Mouse (Mus musculus): ENCODE results near the gene Rnf8.

The Rnf8 gene

DNA sequence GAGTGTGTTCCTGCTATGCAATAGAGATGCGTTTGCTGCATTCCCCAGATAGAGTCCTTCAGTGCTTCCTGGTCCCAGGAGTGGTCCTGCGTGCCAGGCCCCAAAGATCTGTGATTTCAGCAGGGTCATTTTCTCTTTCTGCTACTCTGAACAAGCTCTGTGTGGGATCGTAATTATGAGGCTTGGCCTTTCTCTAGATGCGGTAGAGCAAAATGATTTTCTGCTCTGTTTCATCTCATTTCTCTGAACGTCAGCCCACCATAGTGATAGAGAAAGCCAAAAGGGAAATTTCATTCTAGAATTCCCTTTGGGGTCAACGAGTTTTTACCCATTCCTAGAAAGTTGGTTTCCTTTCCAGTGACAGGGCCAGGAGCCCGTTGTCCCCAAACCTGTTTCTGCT, 67.7 kb downstream of the Rnf8 start:
- DNase-seq, result no peak

DNA sequence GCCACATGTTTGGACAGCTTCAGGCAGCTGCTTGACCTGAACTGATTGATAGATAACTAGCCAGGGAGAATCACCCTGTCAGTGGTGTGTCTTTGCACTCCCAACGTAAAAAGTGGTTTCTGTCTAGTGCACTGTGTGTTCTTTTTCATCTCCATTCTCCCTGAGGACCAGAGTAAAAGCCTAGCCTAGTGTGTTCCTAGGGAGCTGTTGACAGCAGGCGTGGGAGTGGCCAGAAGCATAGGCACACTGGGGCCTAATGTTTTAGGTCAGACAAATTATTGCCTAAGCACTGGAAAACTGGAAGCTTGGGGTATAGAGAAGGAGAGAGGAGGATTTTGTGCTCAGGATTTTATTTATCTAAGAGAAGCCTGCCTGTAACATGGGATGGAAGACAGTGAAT, 68.5 kb downstream of the Rnf8 start:
- no peak for DNase-seq

DNA sequence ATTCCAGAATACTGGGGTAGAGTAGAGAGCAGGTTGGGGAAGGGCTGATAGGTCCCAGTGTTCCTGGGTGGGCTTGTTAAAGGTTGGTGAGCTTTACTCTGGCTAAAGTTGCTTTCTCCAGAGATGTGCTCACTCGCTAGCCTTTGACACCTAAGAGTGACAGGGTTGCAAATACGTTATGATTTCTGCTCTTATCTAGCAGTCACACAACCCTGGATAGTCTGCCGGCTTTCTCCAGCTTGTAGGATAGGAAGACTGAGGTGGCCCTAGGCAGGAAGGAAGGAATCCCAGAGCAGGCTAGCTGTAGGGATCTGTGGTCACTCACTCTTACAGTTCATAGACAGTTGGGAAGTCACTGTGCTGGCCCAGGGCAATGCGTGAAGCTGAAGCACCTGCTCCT, 69.7 kb downstream of the Rnf8 start:
- no peak for DNase-seq

DNA sequence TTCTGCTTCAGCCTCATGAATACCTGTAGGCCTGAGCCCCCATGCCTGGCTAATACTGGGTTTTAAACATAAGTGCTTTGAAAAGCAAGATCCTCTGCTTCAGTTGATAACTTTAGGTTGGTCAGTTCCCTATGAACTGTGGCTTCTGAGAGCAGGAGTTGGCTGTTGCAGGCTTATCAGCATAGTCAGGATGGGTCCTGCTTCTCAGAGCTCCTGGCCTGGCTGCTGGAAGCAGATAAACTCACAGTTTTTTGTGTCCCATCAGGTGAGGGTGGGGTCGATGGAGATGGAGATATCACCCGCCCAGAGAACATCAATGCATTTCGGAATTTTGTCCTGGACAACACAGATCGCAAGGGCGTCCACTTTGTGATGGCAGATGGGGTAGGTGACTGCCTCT, 72.2 kb downstream of the Rnf8 start:
- no peak for DNase-seq

DNA sequence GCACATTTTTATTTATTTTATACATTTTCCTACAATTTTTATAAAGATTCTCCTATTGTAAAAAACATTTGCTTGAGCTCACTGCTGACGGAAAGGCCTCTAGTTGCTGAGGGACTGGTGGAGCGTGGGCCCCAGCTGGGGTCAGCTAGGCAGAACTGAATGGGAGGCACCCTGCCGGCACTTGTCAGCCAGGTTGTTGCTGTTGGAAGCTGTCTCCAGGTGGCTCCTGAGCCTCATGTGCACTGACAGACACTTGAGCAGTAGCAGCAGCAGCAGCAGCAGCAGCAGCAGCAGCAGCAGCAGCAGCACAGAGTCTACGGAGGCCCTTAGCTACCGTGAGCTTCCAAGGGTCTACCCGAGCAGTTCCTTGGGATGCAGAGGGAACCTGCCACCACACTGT, 72.8 kb downstream of the Rnf8 start:
- DNase-seq, result no peak

- DNase-seq, result no peak
Observed at GRCm38 (mm10) chr17:29688610-29689009, 74.0 kb downstream of the Rnf8 start.

- no peak for DNase-seq
Observed at GRCm38 (mm10) chr17:29690257-29690656, 75.7 kb downstream of the Rnf8 start.

DNA sequence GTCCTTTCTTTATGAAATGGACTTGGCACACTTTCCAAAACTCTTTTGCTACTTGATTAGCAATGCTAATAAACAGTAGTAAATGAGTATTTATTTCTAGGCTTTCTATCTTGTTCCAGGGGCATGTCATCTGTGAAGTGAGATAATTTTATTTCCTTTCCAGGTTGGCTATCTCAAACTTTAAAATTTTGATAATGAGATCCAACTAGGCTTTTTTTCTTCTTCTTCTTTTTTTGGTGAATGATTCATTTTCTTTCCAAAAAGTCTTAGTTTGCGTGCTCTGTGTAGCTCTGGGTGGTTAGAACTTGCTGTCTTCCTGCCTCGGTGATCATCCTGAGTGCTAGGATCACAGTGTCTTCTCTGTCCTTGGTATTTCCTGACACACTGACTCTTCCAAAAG, 78.2 kb downstream of the Rnf8 start:
- DNase-seq, result no peak

GRCm38 (mm10) chr17:29693571-29693970, 79.0 kb downstream of the Rnf8 start:
- no peak for DNase-seq

- no peak for DNase-seq
Observed at GRCm38 (mm10) chr17:29694516-29694915, 79.9 kb downstream of the Rnf8 start.

All from kidney, postnatal 14 days (tissue).